Mouse (Mus musculus): ENCODE measurements at regions not wholly inside any gene's neighbourhood (a gene's known extent, or its start where the extent isn't known, plus 50 kb on each side); places are given as distances from the start of the nearest gene placed in this dataset.
A peak's percentile ranks its signal among the peaks of the same experiment; 100 is the strongest.

GRCm38 (mm10) chr8:90495943-90496371, 147.8 kb upstream of the Tox3 start:
- H3K4me2 ChIP-seq, result no peak overlapping the region
- no peak overlapping the region for H3K4me3 ChIP-seq (replicated peaks)
- peaks cover 4% of the 10 kb centered on the region; the same call in 1 of the 2 replicates for H3K4me1 ChIP-seq
- H3K27ac ChIP-seq, result no peak overlapping the region
- H3K9ac ChIP-seq, result no peak overlapping the region
- 46% methylated on average over 5 of the region's 5 CpGs for WGBS
- no peaks in the 10 kb centered on the region for H3K9me3 ChIP-seq
- H3K36me3 ChIP-seq, result no peaks in the 10 kb centered on the region
- no peaks in the 10 kb centered on the region for H3K27me3 ChIP-seq (replicated peaks)
- ATAC-seq (ENCODE audit: insufficient read depth, low FRiP score, low read depth), result no peak

GRCm38 (mm10) chr8:90492521-90493225, 144.5 kb upstream of the Tox3 start:
- Histone ChIP-seq H3K4me3 (replicated peaks) (no peak overlapping the region), H3K4me1 (peaks cover 4% of the 10 kb centered on the region; the same call in 1 of the 2 replicates), H3K9ac (no peak overlapping the region), H3K36me3 (no peaks in the 10 kb centered on the region), H3K4me2 (no peak overlapping the region), H3K27ac (no peak overlapping the region), H3K9me3 (no peaks in the 10 kb centered on the region), H3K27me3 (replicated peaks) (no peaks in the 10 kb centered on the region)
- WGBS, result 56% methylated on average over 14 of the region's 14 CpGs
- ATAC-seq (ENCODE audit: insufficient read depth, low FRiP score, low read depth), result no peak

GRCm38 (mm10) chr8:90491691-90492090, 143.5 kb upstream of the Tox3 start:
- peaks cover 1% of the 10 kb centered on the region; the same call in 1 of the 2 replicates for H3K4me1 ChIP-seq
- no peaks in the 10 kb centered on the region for H3K36me3 ChIP-seq
- H3K4me3 ChIP-seq (replicated peaks), result no peak overlapping the region
- H3K27ac ChIP-seq, result no peak overlapping the region
- no peaks in the 10 kb centered on the region for H3K9me3 ChIP-seq
- no peak for ATAC-seq (ENCODE audit: insufficient read depth, low FRiP score, low read depth)
- no peak overlapping the region for H3K4me2 ChIP-seq
- no peaks in the 10 kb centered on the region for H3K27me3 ChIP-seq (replicated peaks)
- no peak overlapping the region for H3K9ac ChIP-seq
- WGBS, result 54% methylated on average over 7 of the region's 7 CpGs

GRCm38 (mm10) chr8:90490734-90491441, 142.7 kb upstream of the Tox3 start:
- Histone ChIP-seq H3K27ac (no peak overlapping the region), H3K9me3 (no peaks in the 10 kb centered on the region), H3K4me2 (no peak overlapping the region), H3K4me1 (no peaks in the 10 kb centered on the region), H3K4me3 (replicated peaks) (no peak overlapping the region), H3K36me3 (no peaks in the 10 kb centered on the region), H3K9ac (no peak overlapping the region), H3K27me3 (replicated peaks) (no peaks in the 10 kb centered on the region)
- WGBS, result 68% methylated on average over 17 of the region's 17 CpGs
- ATAC-seq (ENCODE audit: insufficient read depth, low FRiP score, low read depth), result no peak

GRCm38 (mm10) chr8:90486556-90486955, 138.4 kb upstream of the Tox3 start:
- no peak overlapping the region for H3K4me2 ChIP-seq

GRCm38 (mm10) chr8:90478149-90478548, 130.0 kb upstream of the Tox3 start:
- no peaks in the 10 kb centered on the region for H3K4me1 ChIP-seq
- H3K27ac ChIP-seq, result no peak overlapping the region
- H3K27me3 ChIP-seq (replicated peaks), result no peaks in the 10 kb centered on the region
- H3K4me3 ChIP-seq (replicated peaks), result no peak overlapping the region
- no peak for ATAC-seq (ENCODE audit: insufficient read depth, low FRiP score, low read depth)
- H3K9me3 ChIP-seq, result no peaks in the 10 kb centered on the region
- WGBS, result 22% methylated on average over 4 of the region's 4 CpGs
- H3K9ac ChIP-seq, result no peak overlapping the region
- H3K4me2 ChIP-seq, result no peak overlapping the region
- no peaks in the 10 kb centered on the region for H3K36me3 ChIP-seq

More at GRCm38 (mm10) chr8:90486556-90486955, 138.4 kb upstream of the Tox3 start:
- H3K4me3 ChIP-seq (replicated peaks), result no peak overlapping the region
- no peak for ATAC-seq (ENCODE audit: insufficient read depth, low FRiP score, low read depth)
- H3K36me3 ChIP-seq, result no peaks in the 10 kb centered on the region
- no peak overlapping the region for H3K9ac ChIP-seq
- WGBS, result 75% methylated on average over 3 of the region's 3 CpGs
- no peaks in the 10 kb centered on the region for H3K4me1 ChIP-seq
- no peak overlapping the region for H3K27ac ChIP-seq
- H3K27me3 ChIP-seq (replicated peaks), result no peaks in the 10 kb centered on the region
- no peaks in the 10 kb centered on the region for H3K9me3 ChIP-seq

- H3K9ac ChIP-seq, result no peak overlapping the region
- ATAC-seq (ENCODE audit: insufficient read depth, low FRiP score, low read depth), result no peak
- WGBS, result 43% methylated on average over 7 of the region's 7 CpGs
- H3K4me1 ChIP-seq, result no peaks in the 10 kb centered on the region
- no peak overlapping the region for H3K27ac ChIP-seq
- no peak overlapping the region for H3K4me2 ChIP-seq
- no peaks in the 10 kb centered on the region for H3K36me3 ChIP-seq
- H3K4me3 ChIP-seq (replicated peaks), result no peak overlapping the region
- H3K9me3 ChIP-seq, result no peaks in the 10 kb centered on the region
- no peaks in the 10 kb centered on the region for H3K27me3 ChIP-seq (replicated peaks)
Measured at GRCm38 (mm10) chr8:90474066-90474465, 125.9 kb upstream of the Tox3 start.

- H3K4me1 ChIP-seq, result no peaks in the 10 kb centered on the region
- no peak overlapping the region for H3K4me2 ChIP-seq
- WGBS, result 67% methylated on average over 11 of the region's 11 CpGs
- no peaks in the 10 kb centered on the region for H3K36me3 ChIP-seq
- no peak overlapping the region for H3K27ac ChIP-seq
- H3K9ac ChIP-seq, result no peak overlapping the region
- H3K27me3 ChIP-seq (replicated peaks), result no peaks in the 10 kb centered on the region
- H3K9me3 ChIP-seq, result no peaks in the 10 kb centered on the region
- ATAC-seq (ENCODE audit: insufficient read depth, low FRiP score, low read depth), result no peak
- no peak overlapping the region for H3K4me3 ChIP-seq (replicated peaks)
Measured at GRCm38 (mm10) chr8:90470826-90471225, 122.7 kb upstream of the Tox3 start.

GRCm38 (mm10) chr8:90463708-90464107, 115.6 kb upstream of the Tox3 start:
- H3K27ac ChIP-seq, result no peak overlapping the region
- WGBS, result 38% methylated on average over 1 of the region's 1 CpGs
- no peak overlapping the region for H3K4me3 ChIP-seq (replicated peaks)
- H3K27me3 ChIP-seq (replicated peaks), result no peaks in the 10 kb centered on the region
- H3K9ac ChIP-seq, result no peak overlapping the region
- no peaks in the 10 kb centered on the region for H3K36me3 ChIP-seq
- ATAC-seq (ENCODE audit: insufficient read depth, low FRiP score, low read depth), result no peak
- no peaks in the 10 kb centered on the region for H3K9me3 ChIP-seq
- H3K4me2 ChIP-seq, result no peak overlapping the region
- no peaks in the 10 kb centered on the region for H3K4me1 ChIP-seq

- Histone ChIP-seq H3K36me3 (no peaks in the 10 kb centered on the region), H3K9ac (no peak overlapping the region), H3K4me3 (replicated peaks) (no peak overlapping the region), H3K4me1 (no peaks in the 10 kb centered on the region), H3K4me2 (no peak overlapping the region), H3K9me3 (no peaks in the 10 kb centered on the region), H3K27ac (no peak overlapping the region), H3K27me3 (replicated peaks) (no peaks in the 10 kb centered on the region)
- ATAC-seq (ENCODE audit: insufficient read depth, low FRiP score, low read depth), result no peak
- WGBS, result 90% methylated on average over 2 of the region's 2 CpGs
Measured at GRCm38 (mm10) chr8:90455321-90455720, 107.2 kb upstream of the Tox3 start.

- no peaks in the 10 kb centered on the region for H3K9me3 ChIP-seq
- no peaks in the 10 kb centered on the region for H3K36me3 ChIP-seq
- H3K27ac ChIP-seq, result no peak overlapping the region
- 71% methylated on average over 5 of the region's 5 CpGs for WGBS
- no peak overlapping the region for H3K4me2 ChIP-seq
- no peaks in the 10 kb centered on the region for H3K4me1 ChIP-seq
- H3K27me3 ChIP-seq (replicated peaks), result no peaks in the 10 kb centered on the region
- ATAC-seq (ENCODE audit: insufficient read depth, low FRiP score, low read depth), result no peak
- H3K9ac ChIP-seq, result no peak overlapping the region
- no peak overlapping the region for H3K4me3 ChIP-seq (replicated peaks)
Measured at GRCm38 (mm10) chr8:90454130-90454529, 106.0 kb upstream of the Tox3 start.

- no peak overlapping the region for H3K4me3 ChIP-seq (replicated peaks)
- no peaks in the 10 kb centered on the region for H3K4me1 ChIP-seq
- peak; percentile 35; the same call in 1 of the 2 replicates for ATAC-seq (ENCODE audit: insufficient read depth, low FRiP score, low read depth)
- H3K27me3 ChIP-seq (replicated peaks), result no peaks in the 10 kb centered on the region
- H3K4me2 ChIP-seq, result no peak overlapping the region
- WGBS, result 42% methylated on average over 9 of the region's 9 CpGs
- no peaks in the 10 kb centered on the region for H3K9me3 ChIP-seq
- no peak overlapping the region for H3K27ac ChIP-seq
- H3K36me3 ChIP-seq, result no peaks in the 10 kb centered on the region
- H3K9ac ChIP-seq, result no peak overlapping the region
Measured at GRCm38 (mm10) chr8:90441058-90441851, 93.1 kb upstream of the Tox3 start.
